Mouse (Mus musculus): ENCODE measurements around the gene Cdc37.

DNA sequence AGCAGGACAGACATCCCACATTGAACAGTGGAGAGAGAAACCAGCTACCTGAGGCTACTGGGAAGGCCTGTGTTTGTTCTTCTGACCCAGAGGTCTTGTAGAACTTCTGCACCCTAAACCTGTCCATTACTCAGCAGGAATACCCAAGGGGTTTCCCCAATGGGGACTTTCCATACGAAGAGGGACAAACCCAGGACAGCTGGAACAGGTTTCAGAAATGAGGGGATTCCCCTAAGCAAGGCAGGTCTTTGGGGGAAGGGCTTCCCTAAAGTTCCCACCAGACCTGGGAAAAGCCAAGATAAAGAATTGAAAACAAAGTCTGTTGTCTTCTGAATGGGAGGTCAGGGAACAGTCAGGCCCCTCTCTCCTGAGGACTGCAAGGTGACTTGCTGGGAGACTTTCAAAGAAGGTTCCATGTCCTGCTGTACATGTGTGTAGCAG, 13.8 kb downstream of the Cdc37 start:
- TF ChIP-seq CTCF (IDR thresholded peaks at IDR 0.05): no peak
- TF ChIP-seq EP300 (IDR thresholded peaks at IDR 0.05): no peak
